Mouse (Mus musculus) layer of hippocampus, adult 9-10 months (tissue): Measurements from ENCODE around the gene Kank4.

ENCODE experiments used
- DNase-seq: peaks from one replicate; pipeline ENCODE4 v3.0.0; 2022; ENCODE audit warnings: low spot score

Gene Kank4

DNA sequence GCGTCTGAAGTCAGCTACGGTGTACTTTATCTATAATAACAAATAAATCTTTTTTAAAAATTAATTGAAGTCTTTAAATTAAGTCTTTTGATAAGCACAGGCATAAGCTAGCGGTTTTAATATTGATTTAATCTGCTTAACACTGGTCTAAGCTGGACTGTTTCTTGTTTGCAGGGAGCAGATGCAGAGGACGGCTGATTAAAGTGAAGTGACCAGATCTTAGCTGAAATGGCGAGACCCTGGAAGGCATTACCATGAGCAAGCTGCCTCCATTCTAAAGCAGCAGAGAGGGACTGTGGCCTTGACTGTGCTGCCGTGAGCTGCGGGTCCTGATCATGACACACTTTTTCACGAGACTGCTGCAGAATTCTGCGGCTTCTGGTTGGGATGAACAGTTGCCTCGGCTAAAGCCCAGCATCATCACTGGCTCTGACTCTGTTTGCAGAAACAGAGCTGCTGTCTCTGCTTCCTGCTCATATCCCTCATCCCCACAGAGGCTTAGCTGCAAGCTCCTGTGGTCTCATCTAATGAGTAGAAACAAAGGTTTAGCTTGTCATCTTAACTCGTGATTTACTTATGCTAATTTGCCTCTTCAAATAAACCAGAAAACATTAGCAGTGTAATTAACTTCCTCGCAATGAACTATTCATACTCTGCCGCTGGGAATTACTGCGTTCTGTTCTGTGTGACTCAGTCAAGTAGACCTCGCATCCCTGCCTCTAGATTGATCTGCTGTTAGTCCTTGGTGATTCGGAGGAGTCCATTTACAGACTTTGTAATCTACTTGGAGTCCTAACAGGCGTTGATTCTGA, 99.4 kb downstream of the Kank4 start:
- DNase-seq: no peak

DNA sequence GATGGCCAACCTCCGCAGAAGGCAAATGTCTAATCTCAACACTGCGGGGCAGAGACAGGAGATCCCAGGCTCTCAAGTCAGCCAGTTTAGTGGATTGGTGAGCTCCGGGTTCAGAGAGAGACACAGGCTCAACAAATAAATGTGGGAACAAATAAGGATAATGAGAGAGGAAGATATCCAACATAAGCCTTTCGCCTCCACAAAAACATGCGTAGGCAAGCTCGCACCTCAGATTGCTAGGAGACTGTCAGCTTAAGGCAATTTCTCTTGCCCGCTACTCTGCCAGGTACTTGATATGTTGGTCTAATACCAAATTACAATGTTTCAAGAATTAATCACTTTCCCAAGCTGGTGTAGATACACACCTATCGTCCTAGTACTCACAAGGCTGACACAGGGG, 106.4 kb downstream of the Kank4 start:
- no peak for DNase-seq
